Mouse (Mus musculus): ENCODE results near the gene Bbs1.
"Not testable (repeated sequence)": the region's sequence is repeated elsewhere in the genome, so short reads cannot be mapped to it uniquely, and the experiment has no call there.

Gene Bbs1

DNA sequence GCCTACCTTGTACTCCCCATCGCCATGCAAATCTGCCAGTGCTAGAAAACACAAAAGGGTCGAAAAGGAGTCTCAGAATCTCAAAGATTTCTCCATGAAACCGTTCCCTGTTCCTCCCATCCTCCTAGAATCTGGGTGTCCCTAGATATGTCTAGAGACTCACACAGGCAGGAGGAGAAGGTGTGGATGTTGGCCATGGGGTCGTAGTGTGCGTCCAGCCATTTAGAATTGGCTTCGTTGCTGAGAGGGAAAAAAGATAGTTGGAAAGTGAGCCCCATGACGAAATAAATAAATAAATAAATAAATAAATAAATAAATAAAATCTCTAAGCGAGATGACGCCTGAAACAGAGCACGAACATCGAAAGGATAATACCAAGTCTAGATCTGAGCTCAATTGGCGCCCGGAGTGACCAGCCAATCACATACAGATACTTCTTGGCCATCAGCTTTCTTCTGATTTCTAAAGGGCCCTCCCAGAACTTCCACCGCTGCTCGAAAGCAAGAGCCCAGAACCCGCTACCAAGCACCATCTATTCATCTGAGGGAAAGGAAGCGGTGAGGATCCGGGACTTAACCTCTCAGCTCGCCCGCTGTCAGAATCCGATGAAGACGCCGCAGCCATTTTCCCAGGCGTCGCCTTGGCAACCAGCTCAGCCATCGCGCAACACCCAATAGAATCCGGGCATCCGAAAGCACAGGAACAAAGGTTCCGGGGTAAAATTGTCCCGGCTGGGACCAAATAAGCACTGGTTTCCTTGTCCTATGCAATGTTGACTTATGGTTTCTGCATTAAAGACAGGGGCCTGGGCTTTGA, at the start of gene Bbs1:
Gene Bbs1 (minus strand): TSS at position 650 of the 816 bp plus-strand sequence.
- peak; percentile 80 for DNase-seq (ENCODE audit: low read depth, low spot score)

DNA sequence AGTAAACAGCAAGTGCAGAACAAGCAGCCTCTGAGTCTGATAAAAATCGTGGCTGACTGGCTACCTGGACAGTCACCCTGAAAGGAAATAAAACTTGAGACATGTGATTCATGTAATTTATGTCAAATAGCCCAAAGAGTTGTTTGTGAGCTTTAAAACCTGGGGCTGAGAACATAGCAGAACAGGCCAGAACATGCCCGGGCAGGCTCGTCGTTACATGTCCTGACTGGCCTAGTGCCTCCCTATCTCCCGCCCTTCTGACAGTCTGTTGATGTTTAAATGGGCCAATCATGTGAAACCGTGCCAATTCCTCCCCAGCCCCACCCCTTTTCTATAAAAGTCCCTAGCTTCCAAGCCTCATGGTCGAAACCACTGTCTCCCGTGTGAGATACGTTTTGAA, 42.2 kb upstream of the Bbs1 start:
- not testable (repeated sequence) for DNase-seq (ENCODE audit: low read depth, low spot score)

DNA sequence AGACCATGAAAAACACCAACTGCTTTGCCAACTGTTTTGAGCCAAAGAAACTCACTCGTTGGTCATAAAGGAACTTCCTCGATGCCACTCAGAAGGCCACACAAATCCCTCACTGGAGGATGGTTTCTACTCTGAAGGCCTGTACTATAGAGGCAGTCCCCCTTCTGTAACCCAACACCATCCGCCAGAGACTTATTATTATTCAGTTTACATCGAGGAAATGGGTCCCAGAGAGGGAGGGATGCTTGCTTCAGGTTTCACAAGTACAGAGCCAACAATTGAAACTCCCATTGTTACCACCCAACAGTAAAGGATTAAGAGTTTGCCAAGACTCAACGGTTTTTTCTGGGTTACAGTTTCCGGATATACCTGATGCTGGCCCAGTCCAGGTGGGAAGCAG, 39.1 kb upstream of the Bbs1 start:
- DNase-seq (ENCODE audit: low read depth, low spot score), result no peak

DNA sequence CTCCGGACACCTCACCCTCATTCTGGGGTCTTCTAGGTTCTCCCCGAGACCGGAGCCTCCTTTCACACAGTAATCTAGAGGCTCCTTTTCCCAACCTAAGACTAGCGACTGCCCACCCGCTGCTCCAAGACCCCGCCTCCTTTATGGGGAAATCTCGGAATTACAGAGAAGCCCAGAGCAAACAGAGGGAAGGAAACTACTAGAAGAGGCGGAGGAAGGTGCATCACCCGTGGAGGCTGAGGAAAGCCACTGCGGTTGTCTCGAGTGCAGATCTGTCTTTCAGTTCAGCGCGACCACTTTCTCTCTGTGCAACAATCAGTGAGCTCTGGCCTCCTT, 36.8 kb upstream of the Bbs1 start:
- DNase-seq (ENCODE audit: low read depth, low spot score), result no peak

DNA sequence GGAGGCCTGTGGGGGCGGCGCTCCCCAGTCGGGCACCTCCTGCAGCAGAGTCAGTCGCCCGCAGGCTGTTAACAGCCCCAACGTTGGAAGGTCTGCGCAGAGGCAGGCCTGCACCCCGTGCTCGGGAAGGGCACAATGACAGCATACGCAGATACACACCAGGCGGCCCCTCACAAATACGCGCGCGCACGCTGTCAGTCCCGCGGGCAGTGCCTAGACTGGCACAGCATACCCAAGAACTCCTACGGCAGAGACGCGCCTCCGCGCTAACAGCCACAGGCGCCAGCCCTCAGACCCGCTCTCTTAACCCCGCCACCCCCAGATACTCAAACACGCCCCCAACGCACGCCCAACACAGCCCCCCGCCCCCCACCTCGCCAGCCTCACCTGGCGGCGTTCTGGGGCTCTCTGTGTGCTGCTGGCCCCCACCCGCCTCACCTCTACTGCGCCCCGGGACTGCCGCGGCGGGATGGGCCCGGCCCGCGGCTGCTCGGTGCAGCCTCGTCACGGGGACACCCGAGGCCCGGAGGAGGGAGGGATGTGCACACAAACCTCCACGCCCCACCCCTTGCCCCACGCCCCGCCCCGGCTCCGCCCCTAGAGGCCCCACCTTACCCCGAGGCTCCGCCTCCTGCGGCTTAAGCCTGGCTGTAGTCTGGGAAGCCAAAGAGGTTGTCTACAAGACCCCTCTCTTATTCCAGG, 36.3 kb upstream of the Bbs1 start, which contains the start of gene Peli3:
Gene Peli3 (minus strand): TSS at position 577 of the 702 bp plus-strand sequence.
- peak; percentile 62 for DNase-seq (ENCODE audit: low read depth, low spot score)

DNA sequence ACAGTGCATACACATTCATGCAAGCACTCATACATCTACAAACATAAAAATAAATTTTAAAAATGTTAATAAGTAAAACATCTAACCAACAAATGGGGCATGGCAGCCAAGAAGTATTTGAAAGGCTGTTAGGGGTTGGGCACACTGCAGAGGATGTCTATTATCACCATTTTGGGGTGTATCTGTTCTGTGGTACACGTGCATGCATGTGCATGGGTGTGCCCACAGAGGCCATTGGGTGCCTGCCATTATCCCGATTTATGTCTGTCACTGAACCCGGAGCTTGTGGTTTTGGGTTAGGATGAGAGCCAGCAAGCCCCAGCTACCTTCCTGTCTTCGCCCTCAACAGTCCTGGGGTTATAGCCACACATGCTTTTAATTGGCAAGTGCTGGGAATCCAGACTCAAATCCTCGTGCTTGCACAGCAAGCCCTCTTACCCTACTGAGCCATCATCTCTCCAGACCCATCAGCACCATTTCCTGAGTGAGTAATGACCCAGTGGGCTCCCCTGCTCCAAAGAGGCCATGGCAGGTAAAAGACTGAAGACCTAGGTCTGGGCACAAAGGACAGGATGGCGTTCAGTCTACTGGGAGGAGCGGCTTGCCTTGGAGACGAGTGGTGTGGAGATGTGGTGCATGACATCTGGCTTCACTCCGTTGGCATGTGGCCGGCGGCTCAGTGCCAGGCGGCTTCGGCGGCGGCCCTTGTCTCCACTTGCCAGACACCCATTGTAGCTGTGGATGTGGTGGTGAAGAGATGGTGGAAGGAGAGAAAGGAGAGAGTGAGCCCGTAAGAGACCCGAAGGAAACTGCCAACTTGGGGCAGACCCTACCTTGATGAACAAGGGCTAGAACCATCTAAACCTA, 31.2 kb upstream of the Bbs1 start:
- no peak for DNase-seq (ENCODE audit: low read depth, low spot score)

DNA sequence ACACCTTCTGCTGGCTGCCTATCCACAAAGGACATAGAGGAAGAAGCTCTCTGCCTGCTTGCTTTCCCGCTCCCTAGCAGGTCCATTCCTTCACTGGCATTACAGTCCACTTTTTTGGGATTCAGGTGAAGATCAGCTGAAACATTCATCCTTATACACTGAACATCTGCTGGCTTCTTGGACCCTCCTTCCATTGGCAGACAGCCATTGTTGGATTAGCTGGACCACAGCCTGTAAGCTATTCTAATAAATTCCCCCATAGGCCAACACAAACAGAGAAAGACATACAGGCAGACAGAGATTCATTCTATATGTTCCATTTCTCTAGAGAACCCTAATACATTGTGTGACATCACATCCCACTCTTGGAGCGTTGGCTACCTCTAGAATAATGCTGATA, 30.5 kb upstream of the Bbs1 start:
- no peak for DNase-seq (ENCODE audit: low read depth, low spot score)

DNA sequence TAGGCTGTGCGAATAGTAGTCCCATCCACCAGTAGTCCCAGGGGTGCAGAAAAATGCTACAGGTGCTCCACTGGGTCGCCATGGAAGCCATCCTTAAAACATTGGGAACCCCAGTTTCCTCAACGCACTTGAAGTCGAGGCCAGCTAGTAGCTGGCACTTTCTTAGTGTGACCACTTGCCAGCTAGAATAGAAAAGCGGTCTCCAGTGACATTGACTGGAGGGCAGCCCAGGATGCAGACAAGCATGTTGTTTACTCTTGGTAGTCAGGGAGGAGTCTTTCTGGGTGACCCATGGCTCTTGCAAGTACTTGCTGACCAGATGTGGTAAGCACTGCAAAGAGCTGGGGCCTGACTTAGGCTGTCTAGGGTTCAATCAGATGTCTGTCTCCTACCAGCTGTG, 22.4 kb upstream of the Bbs1 start:
- no peak for DNase-seq (ENCODE audit: low read depth, low spot score)

DNA sequence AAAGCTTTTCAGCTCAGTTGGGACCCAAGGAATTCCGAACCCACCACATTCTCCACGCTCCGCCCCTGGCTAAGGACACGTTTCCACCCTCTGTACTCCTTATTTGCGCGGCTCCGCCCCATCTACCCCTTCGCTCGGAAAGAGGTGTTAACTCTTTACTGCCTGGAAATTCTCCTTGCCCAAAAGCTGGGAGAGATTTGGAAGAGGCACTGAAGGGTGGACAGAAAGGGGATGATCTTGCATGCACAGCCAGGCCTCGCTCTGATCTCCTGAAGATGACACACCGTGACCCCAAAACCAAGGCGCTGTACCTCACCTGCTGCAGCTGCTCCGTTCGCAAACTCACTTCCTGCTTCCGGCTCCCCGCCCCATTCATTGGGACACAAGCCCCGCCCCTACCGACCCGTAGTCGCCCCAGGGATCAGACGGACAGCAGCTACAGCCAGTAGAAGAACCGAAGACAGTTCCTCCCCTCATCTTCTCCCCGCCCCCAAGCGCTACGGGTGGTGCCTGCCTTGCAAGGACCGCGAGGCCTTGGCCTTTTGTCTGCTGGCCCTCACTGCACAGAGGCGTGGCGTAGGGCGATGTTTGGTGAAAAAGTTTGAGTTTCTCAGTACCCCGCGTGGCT, 21.6 kb upstream of the Bbs1 start, which contains the start of gene Dpp3:
Gene Dpp3 (minus strand): TSS at position 384 of the 628 bp plus-strand sequence.
- DNase-seq (ENCODE audit: low read depth, low spot score), result peak; percentile 97

DNA sequence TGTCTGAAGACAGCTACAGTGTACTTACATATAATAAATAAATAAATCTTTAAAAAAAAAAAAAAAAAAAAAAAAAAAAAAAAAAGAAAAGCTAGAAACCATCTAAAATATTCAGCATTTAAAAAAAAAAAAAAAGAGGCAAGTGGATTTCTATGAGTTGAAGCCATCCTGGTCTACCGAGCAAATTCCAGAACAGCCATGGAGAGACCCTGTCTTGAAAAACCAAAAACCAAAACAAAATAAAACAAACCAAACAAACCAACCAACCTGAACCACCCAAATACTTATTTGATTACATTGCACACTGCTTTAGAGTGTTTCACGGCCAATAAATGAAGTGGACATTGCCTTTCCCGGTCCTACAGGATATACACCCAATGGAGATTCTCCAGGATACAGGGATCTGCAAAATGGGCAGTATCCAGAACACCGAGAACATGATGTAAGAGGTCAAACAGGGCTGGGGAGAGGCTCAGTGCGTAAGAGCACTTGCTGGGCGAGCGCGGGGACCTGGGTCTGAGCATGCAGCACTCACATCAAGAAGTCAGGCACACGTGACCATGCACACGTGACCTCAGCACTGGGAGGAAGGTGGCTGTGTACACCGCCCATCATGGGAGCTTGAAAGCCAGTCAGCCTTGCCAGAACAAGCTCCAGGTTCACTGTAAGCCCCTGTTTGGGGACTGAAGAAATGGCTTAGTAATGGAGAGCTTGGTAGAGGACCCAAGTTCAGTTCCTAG, 18.9 kb upstream of the Bbs1 start:
- DNase-seq (ENCODE audit: low read depth, low spot score), result no peak

DNA sequence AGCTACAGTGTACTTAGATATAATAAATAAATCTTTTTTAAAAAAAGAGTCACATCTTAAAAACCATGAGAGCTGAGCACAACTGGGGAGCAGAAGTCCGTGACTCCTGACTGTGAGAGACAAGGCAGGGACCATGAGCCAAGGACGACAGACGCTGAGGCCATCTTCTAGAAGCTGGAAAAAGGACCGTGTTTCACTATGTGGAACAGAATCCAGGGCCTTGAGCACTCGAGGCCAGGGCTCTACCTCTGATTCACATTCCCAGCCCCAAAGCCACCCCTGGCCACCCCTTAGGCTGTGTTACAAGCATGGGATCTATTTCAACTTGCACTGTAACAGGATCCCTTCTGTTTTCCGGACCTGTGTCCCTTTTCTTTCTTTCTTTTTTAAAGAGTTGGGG, 13.2 kb upstream of the Bbs1 start:
- DNase-seq (ENCODE audit: low read depth, low spot score), result no peak

DNA sequence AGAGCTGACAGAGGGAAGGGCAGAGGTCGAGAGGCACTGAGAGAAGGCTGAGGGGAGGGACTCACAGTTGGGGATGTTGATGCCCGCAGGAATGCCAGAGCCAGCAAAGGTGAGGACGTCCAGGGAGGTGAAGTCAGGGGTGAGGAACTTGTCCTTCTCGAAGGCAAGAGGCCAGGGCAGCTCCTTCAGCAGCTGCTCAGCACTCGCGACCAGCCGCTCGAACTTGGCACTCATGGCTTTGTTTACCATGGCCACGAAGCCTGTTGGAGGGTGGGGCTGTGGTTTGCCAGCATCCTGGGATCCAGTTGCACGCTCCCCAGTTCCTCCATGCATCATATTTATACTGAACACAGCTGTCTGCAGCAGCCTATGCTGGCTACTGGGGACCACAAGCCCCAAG, 10.4 kb upstream of the Bbs1 start:
- DNase-seq (ENCODE audit: low read depth, low spot score), result no peak

DNA sequence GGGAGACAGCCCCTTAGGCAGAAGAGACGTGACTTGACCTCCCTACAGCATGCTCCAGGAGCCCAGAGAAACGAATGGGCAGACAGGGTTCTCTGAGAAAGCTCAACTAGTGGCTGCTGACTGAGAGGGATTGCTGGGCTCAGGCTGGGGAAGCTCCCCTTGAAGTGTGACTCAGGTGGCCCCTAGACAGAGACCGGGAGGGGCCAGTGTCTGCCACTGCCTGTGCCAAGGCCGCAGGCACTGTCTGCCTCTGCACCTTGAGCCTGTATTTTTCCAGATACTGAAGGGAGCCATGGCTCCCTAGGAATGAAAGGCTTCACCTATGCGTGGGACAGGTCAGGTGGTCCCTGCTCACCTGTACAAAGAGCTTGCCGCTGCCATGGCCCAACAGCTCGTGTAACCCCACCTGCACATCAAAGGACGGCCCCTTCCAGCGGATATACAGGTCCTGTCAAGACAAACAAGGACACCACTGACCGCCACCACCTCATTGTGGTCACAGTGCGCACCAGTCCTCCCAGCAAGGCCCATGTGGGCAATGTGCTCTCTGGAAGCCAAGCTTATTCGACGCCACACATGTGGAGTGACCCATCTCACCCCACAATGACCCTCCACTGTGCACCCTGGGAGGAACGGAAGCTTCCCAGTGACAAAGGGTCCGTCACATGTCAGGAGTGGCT, 9.6 kb upstream of the Bbs1 start:
- DNase-seq (ENCODE audit: low read depth, low spot score), result no peak

DNA sequence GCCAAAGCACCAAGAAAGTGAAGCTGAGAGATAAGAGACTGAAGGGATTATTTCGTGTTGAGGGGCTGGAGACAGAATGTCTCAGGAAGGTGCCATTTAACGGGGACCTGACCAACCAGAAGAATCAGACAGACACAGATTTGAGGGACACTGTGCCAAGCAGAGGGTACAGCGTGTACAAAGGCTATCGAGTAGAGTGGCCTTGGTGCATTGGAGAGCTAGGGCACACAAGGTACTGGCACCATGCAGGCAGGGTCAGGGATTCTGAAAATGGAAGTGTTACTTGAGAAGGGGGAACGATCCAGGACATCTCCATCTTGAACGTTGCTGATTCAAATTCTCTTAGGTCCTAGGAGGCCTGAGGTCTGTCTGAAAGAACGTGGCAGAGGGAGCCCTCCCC, 2.9 kb upstream of the Bbs1 start:
- no peak for DNase-seq (ENCODE audit: low read depth, low spot score)

DNA sequence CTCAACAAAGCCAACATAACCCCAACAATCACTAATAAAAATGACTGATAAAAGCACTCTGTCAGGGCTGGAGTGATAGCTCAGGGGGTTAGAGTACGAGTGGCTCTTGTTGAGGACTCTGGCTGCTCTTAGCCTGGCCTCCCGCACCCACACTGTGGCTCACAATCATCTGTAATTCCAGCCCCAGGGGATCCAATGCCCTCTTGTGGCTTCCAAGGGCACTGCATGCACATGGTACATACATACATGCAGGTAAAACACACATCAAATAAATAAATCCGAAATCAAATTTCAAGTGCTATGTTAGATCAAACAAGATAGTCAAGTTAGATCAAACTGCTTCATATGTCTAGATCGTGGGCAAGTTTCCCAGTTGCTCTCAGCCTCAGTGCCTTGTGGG, 1.7 kb upstream of the Bbs1 start:
- peak; percentile 18 for DNase-seq (ENCODE audit: low read depth, low spot score)

DNA sequence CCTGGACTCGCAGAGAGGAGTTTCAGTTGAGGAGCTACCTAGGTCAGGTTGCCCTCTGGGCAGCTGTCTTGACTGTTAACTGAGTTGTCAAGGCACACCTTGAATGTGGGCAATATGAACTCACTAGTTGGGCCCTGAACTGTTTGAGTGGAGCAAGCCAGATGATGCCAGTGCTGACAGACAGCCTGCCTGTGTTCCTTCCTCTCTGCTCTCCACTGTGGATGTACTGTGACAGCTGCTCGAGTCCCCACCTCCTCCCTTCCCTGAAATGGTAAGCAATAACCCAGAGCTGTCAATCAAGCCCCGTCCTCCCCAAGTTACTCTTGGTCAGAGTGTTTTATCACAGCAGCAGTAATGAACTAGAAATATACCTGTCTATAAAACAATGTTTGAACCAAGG, 6.5 kb downstream of the Bbs1 start:
- DNase-seq (ENCODE audit: low read depth, low spot score), result no peak

DNA sequence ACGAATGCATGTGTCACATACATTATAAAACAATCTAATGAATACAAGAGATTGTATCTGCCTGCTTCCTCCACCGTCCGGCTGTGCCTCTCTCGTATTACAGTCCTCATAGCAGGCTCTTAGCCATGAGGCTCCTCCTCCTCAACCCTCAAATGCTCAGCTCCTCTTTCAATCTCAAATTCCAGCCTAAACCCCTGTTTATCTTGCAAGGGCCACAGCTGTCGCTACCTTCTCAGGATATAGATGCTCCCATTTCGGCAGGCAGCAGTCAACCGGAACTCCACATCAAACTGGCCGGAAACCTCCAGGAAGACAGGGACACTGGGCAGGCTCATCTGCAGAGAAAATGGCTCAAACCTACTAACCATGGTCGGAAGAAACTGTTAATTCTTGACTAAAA, 7.5 kb downstream of the Bbs1 start:
- no peak for DNase-seq (ENCODE audit: low read depth, low spot score)

DNA sequence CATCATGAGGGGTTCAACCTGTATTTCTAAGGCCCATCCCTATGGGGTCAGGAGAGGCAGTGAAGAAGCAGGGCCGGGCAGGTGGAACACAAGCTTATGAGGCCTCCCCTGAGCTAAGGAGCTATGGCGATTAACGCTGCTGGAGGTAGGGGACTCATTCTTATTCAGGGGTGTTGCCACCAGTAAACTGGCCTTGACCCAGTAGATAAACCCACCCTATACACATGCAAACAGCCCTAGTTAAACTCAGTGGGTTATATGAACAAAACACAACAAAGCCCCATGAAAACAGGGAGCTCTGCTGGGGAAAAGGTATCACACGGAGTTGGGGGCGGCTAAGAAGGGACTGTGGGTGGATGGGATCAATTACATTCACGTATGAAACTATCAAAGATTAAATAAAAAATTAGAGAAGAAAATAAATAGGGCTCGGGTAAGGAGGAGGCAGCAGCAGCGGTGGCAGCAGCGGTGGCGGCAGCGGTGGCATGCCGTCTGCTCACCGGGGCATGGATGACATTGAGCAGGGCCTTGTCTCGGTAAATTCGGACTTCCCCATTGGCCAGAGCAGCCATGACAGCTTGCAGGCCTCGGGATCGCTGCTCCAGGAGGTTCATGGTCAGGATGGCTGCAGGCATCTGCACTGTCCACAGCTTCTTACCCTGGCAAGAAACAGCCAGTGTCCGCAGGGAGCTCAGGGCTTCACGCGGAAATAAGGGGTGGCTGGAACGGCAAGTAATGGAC, 9.5 kb downstream of the Bbs1 start:
- no peak for DNase-seq (ENCODE audit: low read depth, low spot score)

DNA sequence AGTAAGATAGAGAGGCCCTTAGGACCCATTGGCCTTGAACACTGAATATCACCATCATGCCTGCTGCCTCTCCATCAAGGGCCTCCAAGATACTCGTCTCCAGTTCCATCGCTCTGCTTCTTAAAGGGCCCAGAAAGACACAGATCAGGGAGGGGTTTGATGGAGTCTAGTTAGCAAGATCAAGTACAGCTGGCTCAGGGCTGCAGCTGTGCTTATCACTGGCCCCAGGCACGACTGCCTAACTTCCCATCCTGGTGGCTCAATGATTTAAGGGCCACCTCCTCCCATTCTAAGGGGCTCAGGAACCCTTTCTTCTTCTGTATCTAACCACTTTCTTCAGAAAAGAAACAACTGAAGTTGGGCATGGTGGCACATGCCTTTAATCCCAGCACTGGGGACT, 14.6 kb downstream of the Bbs1 start:
- DNase-seq (ENCODE audit: low read depth, low spot score), result no peak

DNA sequence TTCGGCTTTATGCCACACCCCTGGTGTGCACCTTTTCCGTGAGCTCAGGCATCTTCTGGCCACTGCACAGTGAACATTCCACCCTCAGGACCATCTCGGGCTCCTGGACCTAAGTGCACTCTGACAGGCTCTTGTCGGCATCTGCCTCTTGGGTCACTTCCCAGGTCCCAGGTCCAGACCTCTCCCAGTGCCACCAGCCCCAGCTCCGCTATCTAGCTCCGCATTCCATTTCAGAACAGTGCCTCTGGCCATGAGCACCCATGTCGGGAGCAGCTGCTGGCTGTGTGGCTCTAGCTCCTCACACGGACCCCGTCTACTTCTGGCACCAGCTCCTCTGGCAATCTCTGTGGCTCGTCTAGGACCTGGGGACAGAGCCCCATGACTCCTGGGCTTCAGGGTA, 16.6 kb downstream of the Bbs1 start:
- no peak for DNase-seq (ENCODE audit: low read depth, low spot score)
